Mouse (Mus musculus) embryo, embryonic 11.5 days (tissue): Measurements from ENCODE around the gene Eif2ak1.
"Not testable (repeated sequence)": the region's sequence is repeated elsewhere in the genome, so short reads cannot be mapped to it uniquely, and the experiment has no call there.

ENCODE experiments used
- DNase-seq: peaks from one replicate; pipeline ENCODE4 v3.0.0-alpha.2; 2012; ENCODE audit warnings: low read depth, low spot score

Gene Eif2ak1

DNA sequence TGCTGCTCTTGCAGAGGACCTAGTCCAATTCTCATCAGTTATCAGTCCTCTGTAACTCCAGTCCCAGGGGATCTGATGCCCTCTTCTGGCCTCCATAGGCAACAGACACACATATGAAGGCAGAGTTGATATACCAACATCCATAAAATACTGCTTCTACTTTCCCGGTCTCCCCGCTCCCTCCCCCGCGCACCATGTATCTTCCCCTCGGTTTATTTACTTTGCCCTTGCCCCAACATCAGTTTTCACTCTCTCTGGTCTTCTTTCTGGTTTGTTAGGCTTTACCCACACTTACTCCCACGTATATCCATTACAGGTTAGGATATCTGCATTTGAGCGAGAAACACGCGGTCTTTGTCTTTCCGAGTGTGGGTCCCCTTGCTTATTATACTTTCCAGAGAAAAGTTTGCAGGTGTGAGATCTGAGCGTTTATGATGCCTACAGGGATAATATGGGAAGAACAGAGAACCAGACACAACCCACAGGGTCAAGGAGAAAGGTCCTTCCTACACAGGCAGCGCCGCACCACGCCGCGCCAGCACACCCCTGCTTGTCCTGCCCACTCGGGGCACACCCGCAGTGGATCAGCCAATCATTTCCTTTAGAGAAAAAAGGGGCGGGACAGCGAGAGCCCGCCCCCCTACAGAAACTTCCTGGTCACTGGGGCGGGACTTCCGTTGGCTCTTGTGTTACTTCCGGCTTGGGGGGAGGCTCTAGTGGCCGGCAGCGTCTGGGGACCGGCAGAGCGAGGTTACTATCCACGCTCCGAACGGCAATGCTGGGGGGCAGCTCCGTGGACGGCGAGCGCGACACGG, at the start of gene Eif2ak1:
Gene Eif2ak1 (plus strand): TSS at position 673 of the 815 bp plus-strand sequence.
- peak; percentile 89 for DNase-seq

DNA sequence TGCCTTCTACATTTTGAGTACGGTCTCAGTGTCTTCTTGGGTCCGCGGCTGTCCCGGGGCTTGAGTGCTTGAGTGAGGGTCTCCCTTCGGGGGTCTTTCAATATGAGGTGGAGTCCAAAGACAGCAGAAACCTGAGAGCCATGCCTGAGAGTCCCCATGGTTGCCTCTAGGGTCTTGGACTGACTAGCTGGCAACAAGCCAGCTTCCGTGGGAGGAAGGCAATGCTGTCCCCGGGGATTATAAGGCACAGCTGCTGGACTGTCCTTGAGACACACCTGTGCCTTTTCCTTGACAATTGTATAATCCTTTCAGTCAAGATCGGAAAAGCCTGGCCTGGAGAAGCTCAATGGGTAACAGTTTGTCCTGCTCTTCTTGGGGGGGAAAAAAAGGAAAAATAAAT, 35.6 kb upstream of the Eif2ak1 start:
- no peak for DNase-seq

DNA sequence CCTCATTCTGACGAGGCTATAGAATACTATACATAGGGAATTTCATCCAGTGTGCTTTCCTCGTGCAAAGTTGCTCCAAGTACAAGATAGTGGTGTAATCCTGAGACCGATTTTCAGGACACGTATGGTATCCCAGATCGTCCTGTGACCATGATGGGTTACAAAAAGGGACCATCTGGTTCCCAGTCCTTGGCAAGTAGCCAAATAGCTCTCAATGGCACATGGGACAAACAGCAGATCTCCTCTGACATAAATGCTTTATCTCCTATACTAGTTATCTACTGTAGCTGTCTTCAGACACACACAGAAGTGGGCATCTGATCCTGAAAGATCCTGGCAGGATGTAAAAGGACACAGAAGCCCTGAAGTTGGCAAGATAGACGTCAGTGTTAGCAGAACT, 32.2 kb upstream of the Eif2ak1 start:
- DNase-seq = no peak

DNA sequence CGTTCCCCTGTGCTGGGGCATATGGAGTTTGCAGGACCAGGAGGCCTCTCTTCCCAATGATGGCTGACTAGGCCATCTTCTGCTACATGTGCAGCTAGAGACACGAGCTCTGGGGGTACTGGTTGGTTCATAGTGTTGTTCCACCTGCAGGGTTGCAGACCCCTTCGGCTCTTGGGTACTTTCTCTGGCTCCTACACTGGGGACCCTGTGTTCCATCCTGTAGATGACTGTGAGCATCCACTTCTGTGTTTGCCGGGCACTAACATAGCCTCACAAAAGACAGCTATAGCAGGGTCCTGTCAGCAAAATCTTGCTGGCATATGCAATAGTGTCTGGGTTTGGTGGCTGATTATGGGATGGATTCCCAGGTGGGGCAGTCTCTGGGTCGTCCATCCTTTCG, 16.4 kb upstream of the Eif2ak1 start:
- not testable (repeated sequence) for DNase-seq

DNA sequence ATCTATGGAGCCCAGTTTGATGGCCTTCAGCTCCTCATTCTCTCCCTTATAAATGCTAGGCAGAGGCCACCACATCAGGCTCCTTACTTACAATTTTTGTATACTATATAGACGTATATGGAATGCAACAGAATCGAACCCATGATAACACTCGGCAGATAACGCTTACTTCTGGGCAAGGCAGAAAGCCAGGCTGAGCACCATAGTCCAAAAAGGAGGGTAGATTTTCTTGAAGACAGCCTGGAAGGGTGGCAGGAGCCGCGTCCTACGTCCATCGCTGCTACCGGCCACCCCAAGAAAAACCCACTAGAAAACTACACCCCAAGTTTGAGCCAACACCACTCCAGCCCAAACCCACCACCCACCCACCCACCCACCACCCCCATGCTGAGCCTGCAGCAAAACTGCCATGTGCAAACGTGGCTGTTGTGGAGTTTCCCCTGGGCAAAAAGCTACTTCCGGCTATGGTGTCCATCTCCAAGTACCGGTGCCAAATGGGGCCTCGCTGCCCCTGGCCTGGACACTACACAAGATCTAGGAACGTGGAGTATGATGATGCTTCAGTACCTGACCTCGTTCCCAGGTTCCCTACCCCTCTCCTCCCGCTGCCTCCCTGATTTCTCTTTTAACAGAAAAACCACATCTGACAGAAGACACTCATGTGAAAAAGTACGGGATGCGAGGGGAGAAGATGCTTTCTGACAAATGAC, 13.4 kb upstream of the Eif2ak1 start:
- DNase-seq = no peak

DNA sequence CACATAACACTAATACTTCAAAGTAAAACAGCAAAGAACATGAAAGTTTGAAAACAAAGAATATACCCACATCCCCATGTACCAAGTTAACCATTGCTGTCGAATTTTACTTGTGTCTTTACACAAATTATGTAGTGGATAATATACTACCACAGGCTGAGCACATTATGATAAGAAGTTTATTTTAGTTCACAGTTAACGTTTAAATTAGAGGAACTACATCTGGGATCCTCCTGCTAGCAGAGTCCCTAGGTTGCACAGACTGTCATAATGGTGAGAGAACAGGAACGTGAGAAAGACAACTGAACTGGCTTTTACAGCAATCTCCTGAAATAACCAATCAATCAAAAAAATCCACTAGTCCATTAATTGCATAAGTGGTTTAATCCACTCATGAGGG, 10.3 kb upstream of the Eif2ak1 start:
- DNase-seq = no peak

DNA sequence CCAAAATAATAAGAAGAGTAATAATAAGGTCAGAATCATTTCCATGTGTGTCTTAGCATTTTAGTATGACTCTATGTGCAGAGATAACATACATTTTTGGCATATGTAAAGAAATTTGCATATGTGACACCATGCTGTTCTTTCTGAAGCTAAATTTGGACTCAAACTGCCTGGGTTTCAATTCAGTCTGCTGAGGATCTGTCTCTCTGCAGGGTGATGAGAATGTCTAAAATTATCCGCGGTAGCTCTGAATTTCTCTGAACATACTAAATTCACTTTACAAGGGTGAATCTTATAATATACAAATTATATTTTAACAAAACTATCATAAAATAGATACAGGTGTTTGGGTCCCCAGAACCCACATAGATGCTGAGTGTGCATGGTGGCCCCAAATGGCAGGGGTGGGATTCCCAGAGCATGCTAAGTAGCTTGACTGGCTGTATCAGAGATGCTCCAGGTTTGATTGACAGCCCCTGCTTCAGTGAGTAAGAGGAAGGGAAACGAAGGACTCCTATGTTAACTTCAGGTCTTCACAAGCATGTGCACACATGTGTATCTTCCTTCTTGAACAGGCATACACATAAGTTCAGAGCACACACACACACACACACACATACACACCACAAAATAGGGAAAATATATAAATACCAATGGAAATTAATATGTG, 8.0 kb upstream of the Eif2ak1 start:
- no peak for DNase-seq

DNA sequence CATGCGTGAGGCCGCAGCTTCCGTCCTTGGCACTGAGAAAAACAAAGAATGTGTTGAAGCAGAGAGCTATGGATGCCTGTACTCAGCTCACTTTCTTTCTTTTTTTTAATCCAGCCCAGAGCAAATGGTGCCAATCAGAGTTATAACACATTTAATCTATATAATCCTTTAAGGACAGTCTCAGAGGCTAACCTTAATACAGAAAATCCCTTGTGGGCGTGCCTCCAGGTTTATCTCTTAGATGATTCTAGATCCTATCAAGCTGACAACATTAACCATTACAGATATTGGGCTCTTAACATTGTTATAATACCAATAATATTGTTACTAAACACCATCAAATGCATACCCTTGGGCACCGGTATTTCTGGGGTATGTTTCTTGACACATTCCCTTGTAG, 5.9 kb upstream of the Eif2ak1 start:
- no peak for DNase-seq

DNA sequence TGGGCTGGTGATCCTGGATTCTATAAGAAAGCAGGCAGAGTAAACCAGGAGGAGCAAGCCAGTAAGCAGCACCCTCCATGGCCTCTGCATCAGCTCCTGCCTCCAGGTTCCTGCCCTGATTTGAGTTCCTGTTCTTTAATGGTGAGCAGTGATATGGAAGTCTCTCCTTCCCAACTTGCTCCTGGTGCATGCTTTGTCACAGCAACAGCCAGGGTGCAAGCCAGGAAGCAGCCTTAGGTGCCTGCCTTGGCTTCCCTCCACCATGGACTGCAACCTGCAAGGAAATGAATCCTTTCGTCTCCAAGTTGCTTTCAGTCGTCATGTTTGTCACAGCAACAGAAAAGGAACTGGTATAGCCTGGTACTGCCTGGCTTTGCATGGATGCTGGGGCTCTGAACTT, 3.0 kb upstream of the Eif2ak1 start:
- no peak for DNase-seq

DNA sequence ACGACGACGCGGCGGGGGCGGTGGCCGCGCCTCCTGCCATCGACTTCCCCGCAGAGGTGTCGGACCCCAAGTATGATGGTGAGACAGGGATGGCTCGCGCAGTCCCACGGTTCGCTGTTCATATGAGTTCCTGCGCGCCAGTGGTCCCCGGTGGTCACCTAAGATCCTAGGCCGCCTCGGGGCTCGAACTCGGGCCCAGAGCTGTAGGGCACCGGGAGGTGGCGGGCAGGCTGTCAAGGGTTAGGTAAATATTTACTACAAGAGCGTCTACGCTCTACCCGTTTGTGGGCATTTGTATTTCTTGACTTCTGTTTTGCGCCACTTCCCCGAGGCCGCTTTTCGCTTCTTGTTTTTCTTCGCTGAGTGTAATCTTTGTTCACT, 333 bp downstream of the Eif2ak1 start:
- no peak for DNase-seq

DNA sequence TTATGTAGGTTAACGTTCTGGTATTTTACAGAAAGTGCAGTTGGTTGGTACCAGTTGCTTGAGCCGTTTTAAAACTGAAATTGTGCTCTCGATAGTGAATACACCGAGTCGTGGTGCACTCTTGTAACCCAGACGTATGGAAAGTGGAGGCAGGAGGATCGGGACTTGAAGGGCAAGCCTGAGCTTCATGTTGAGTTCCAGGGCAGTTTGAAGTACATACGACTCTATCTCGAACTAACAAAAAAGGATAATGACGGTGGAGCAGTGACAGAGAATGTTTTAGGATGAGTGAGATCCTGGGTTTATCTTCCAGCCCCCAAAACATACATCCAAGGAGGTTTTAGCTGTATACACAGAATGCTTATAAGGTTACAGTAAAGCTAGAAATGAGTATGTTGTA, 873 bp downstream of the Eif2ak1 start:
- no peak for DNase-seq

DNA sequence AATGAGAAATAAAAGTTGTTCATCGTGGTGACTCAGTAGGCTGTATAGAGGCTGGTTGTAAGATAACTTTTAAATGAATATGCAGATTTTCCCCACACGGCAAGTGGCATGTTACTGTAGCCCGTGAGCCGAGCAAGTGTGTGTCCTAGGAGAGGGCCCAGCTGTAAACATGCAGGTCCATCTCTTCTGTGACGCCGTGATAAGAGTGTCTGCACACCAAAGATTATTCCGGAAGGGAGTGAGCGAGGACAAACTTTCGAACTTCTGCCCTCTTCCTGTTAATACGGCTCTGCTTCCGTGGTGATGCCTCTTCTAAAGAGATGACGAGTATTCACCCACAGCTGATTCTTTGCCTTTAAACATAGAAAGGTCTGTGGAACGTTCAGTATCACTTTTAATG, 1.4 kb downstream of the Eif2ak1 start:
- DNase-seq = no peak

DNA sequence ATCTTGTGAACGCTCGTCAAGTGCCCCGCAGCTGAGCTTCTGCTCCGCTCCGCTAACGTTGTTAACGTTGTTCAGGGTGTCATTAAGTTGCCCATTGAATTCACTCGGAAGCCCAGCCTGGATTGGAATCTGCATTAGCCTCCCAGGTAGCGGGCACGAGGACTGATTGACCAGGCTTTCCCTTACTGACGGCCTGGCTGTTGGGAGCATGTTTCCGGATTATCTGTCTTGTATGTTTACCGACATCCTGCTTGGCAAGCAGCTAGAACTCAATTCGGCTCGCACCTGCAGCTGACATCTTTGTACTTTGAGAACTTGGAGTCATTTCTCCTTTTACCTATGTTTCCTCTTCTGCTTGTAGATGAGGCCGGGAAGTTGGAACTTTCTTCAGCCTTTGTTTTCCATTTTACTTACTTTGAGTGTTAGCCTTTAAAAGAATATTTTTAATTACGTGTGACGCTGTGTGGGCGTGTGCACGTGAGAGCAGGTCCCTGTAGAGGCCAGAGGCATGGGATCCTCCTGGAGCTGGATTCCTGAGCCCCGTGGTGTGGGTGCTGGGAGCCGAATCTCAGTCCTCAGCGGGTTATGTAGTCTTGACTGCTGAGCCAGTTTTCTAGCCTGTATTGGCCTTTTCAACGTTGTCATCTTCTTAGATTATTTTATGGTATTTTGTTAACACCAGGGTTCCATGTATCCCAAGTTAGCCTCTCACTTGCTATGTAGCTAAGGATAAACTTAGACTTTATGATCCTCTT, 2.5 kb downstream of the Eif2ak1 start:
- no peak for DNase-seq

DNA sequence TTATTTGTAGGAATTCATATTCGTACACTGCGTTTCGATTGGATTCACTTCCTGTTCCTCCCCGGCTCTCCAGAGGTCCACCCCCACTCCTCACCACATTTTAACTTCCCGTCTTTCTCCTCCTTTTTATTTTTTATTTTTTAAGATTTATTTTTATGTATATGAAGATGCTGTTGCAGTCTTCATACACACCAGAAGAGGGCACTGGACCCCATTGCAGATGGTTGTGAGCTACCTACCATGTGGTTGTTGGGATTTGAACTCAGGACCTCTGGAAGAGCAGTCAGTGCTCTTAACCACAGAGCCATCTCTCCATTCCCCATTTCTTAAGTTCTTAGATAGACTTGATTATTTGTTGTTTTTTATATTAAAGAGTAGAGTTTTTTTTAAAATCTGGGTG, 3.2 kb downstream of the Eif2ak1 start:
- DNase-seq = no peak

DNA sequence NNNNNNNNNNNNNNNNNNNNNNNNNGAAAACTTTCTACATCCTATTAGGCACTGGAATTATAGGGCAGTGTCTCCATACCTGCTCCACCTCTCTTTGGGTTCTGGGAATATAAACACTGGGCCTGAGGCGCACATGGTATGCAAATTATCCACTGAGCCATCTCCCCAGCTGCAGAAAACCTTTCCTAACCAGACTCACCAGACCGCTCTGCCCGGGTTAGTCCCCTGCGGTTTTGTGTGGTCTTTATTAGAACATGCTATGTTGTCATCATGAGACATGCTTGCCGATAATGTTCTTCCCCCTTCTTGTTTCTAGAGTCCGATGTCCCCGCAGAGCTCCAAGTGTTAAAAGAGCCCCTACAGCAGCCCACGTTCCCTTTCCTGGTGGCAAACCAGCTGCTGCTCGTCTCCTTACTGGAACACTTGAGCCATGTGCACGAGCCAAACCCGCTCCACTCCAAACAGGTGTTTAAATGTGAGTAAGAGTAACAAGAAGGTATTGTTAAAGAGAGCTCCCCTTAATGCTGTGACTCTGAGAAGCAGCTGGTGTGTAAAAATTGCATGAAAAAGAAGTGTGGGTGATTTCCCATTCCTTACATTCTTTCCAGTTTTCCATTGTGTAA, 54.1 kb downstream of the Eif2ak1 start:
- no peak for DNase-seq

DNA sequence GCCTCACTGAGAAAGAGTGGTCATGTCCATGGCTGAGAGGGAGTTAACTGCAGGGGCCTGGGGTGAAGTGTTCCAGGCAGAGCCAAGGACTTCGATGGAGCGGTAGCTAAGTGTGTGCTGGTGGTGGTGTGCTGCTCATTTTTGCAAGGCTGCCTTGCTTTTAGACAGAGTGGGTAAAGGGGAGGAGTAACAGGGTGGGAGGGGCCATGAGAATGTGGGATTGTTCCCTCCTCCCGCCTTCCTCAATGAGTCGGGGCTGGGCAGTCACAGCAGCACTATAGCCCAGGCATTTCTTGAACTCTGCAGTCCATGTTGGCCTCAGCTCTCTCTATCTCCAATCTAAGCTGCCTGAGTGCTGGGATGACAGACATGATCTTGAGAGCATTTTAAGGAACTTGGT, 57.0 kb downstream of the Eif2ak1 start:
- DNase-seq = no peak

DNA sequence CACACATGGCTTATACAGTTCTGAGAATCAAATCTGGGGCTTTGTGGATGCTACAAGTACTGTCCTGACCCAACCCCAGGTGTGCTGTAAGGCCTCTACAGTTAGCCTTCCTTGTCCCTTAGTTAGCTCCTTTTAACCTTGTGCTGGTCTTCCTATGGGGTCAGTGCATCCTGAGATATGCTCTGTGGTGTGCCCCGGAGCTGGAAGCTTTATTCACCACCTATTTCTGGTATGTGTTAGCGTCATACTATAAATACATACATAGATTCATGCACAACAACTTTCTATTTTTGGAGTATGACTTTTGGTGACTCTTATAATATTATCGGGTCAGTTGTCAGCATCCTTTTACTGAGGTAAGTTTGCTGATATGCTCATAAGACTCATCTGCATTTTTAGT, 67.7 kb downstream of the Eif2ak1 start:
- DNase-seq = no peak

DNA sequence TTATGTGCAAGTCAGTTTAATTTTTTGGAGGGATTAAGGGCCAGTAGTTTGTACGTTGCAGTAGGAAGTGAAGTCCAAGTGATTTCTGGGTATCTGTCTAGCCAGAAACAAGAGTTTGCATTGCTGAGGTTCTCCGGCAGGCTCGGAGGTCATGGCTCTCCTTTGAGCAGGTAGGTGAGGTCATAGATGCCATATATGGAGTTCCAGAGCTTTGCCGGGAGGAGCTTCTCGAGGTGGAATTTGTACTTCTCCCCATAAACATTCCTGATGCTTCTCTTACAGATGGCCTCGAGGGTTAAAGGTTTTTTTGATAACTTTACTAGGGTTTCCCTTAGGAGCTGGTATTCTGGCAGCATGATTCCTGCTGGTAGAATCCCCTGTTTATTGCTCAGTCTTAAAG, 73.2 kb downstream of the Eif2ak1 start:
- no peak for DNase-seq

DNA sequence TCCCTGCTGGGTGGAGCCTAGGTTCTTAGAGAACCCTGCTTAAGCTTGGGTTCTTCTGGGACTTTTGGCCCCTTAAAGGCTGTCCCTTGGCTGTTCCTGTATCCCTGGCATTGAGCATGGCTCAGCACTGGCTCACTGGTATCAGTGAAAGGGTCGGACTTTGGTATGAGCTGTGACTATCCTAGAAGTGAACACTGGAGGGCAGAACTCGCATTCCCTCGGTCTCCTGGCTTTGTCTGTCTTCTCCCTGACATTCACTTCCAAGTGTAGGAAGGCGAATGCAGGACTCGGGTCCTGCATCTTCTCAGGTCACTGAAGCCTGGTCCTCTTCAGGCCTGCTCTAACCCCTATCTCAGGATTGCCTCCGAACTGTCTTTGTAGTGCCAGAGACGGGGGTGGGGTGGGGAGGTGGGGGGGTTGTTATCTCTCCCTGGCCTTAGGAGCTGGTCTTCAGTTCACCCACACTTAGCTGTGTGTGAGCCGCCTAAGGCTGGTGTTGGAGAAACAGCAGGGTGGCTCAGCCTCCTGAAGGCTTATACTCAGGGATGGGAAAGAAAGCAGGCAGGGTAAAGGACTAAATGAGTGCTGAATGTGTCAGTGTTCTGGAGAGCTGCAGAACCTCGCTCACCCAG, 74.8 kb downstream of the Eif2ak1 start:
- DNase-seq = no peak

DNA sequence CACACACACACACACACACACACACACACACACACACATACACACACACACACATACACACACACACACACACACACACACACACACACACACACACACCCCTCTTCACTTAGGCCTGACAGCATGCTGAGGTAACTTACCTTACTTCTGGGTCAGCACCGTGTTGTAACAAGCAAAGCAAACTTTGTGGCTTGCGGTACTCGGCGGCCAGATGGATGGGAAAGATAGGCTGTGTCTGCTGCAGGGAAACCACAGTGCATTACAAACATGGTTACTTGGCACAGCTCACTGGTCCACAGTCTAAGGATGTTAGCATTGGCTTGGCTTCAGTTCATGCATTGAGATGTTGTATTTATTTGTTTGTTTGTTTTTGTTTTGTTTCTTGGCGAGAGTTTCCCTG, 75.8 kb downstream of the Eif2ak1 start:
- DNase-seq = no peak
